ENCODE assay signal across 8 mouse cellular contexts in the genomic region with DNA sequence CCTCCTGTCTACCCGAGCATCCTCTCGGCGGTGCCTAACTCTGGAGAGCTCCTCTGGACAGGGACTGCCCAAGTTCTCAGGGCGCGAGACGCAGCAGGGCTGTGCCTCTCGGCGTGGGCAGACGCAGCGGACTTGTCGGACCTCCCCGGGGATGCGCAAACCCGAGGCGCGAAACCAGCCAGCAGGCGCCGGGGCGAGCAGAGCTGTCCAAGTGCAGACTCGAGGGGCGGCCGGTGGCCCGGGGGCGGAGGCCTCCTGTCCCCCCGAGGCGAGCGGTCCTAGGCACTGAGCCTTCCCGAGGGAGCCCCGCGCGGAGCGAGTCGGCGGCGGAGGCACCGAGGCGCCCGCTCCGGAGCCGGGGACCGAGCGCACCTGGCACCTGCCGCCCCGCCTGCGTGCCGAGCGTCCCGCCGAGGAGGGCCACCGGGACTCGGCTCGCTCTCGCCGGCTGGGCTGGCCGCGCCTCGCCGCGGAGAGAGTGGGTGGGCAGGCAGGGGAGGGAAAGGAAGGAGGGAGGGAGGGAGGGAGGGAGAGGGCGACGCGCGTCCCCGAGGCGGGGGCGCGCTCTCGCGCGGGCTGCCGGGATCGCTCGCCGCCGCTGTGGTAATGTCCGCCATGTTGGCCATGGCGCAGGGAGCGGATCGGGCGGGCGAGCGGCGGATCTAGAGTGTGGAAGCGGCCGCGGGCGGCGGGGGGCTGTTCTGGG. TPM values are rescaled to one million over a fixed set of nuclear protein-coding genes. Genes with fewer than 3 reads are reported as not detected.
DNase-seq lines count a peak whose midpoint lies in the region; ATAC-seq lines count a peak whose summit lies in the region.

Gene Epc2 (plus strand): TSS at position 556 of the 706 bp plus-strand sequence.

- intact Hi-C loops in gastrocnemius, postnatal 36 days (cut with DNase I), result no loop called here
- intact Hi-C loops in left cerebral cortex, postnatal 25 days (cut with DNase I), result loop anchor here (5.0 to 10.0 kb wide), 3 partner anchors 261 to 824 kb away; partner anchors contain the start of gene Mbd5

- no peaks in the 10 kb centered on the region for H3K4me1 ChIP-seq in intestine, embryonic 16.5 days (ENCODE audit: control insufficient read depth, insufficient read depth, low read length)

- peak; percentile 65 for DNase-seq in adrenal gland, adult 8-10 months
- peak; percentile 82 for DNase-seq in embryo, embryonic 11.5 days (ENCODE audit: low read depth, low spot score)
- DNase-seq in gastrocnemius, postnatal 36 days, result peak; percentile 74 to 80
- DNase-seq in left cerebral cortex, postnatal 25 days (ENCODE audit: low spot score in 2 of 2), result peak; percentile 79 to 85
- DNase-seq in mesoderm, embryonic 11.5 days (ENCODE audit: low read depth, low spot score), result peak; percentile 94
- DNase-seq in right cerebral cortex, postnatal 25 days, result peak; percentile 89
- peak; percentile 67 to 80 for DNase-seq in urinary bladder, postnatal 36 days (ENCODE audit: low spot score in 2 of 2)

- peak within 1 kb of the TSS; percentile 98 for H3K4me3 ChIP-seq in intestine, embryonic 16.5 days (ENCODE audit: low read length)

- H3K36me3 ChIP-seq in intestine, embryonic 16.5 days (ENCODE audit: control insufficient read depth, insufficient read depth, low read length), result no peaks in the 10 kb centered on the region

- H3K27me3 ChIP-seq in intestine, embryonic 16.5 days (replicated peaks; ENCODE audit: control insufficient read depth, insufficient read depth, low read length), result no peaks in the 10 kb centered on the region

- H3K9ac ChIP-seq in intestine, embryonic 16.5 days (ENCODE audit: low read depth, low read length), result peak within 1 kb of the TSS; percentile 97

- under 1% methylated on average over 67 of the region's 88 CpGs for WGBS in intestine, embryonic 16.5 days

- H3K27ac ChIP-seq in intestine, embryonic 16.5 days (ENCODE audit: low read length), result peak within 1 kb of the TSS; percentile 99

- H3K4me2 ChIP-seq in intestine, embryonic 16.5 days (ENCODE audit: low read depth, low read length), result peak within 1 kb of the TSS; percentile 88

- no peaks in the 10 kb centered on the region for H3K9me3 ChIP-seq in intestine, embryonic 16.5 days (ENCODE audit: control insufficient read depth, low read length)

- peak; percentile 82 for ATAC-seq in intestine, embryonic 16.5 days

RNA-seq across cellular contexts. Expression of gene Epc2, which starts in this region (rescaled TPM):
- total RNA-seq in adrenal gland, adult 8-10 months (2022), result 10 to 100 TPM; 23.1 to 29.3 (median 25.6) TPM
- total RNA-seq in gastrocnemius, postnatal 36 days (2021), result 10 to 100 TPM; 10.2 to 14.0 TPM
- 3.8 and 4.0 TPM in 2 replicates for polyA plus RNA-seq in intestine, embryonic 16.5 days (2015; fragmentation: Nextera tagmentation; extraction: Ambion mirVana)
- total RNA-seq in left cerebral cortex, postnatal 25 days (2021), result 10 to 100 TPM; 53.1 to 59.2 TPM

Comparison
In these comparisons a context has a peak if more than half of its experiments do, and no peak if none do; other contexts are left out.
1. Peak in every context shown above with its lines: DNase-seq, ATAC-seq, H3K4me3 ChIP-seq and H3K27ac ChIP-seq.